Mouse (Mus musculus) heart, embryonic 11.5 days (tissue): ENCODE data around the gene Sppl2b. TPM values are rescaled to one million over a fixed set of nuclear protein-coding genes. Genes with fewer than 3 reads are reported as not detected.
A peak's percentile ranks its signal among the peaks of the same experiment; 100 is the strongest.

Source experiments
- ATAC-seq: fragments of 200-750 bp; cut with Nextera tagmentation; replicated peaks from 2 replicates; pipeline ENCODE4 v1.8.0; 2017; ENCODE audit warnings: moderate library complexity; ENCODE audit not compliant: insufficient number of reproducible peaks, low FRiP score, low TSS enrichment
- H3K27ac ChIP-seq: fragments of 300-500 bp; sonication (generic); 2 replicates; pipeline ENCODE4 v1.5.1; 2014; ENCODE audit warnings: mild to moderate bottlenecking, low read depth, low read length
- H3K27me3 ChIP-seq: fragments of 300-500 bp; sonication (generic); 2 replicates; pipeline ENCODE4 v1.6.1; 2014; ENCODE audit warnings: mild to moderate bottlenecking, low read length, mixed read lengths; ENCODE audit not compliant: control insufficient read depth, insufficient read depth
- H3K36me3 ChIP-seq: fragments of 300-500 bp; sonication (generic); 2 replicates; pipeline ENCODE4 v1.6.1; 2014; ENCODE audit warnings: mild to moderate bottlenecking, low read length, moderate library complexity, mixed read lengths; ENCODE audit not compliant: control insufficient read depth, insufficient read depth
- H3K4me1 ChIP-seq: fragments of 300-500 bp; sonication (generic); 2 replicates; pipeline ENCODE4 v1.6.1; 2014; ENCODE audit warnings: low read length; ENCODE audit not compliant: control insufficient read depth, insufficient read depth
- H3K4me2 ChIP-seq: fragments of 300-500 bp; sonication (generic); 2 replicates; pipeline ENCODE4 v1.6.1; 2014; ENCODE audit warnings: mild to moderate bottlenecking, moderate library complexity
- H3K4me3 ChIP-seq: fragments of 300-500 bp; sonication (generic); 2 replicates; pipeline ENCODE4 v1.5.1; 2014; ENCODE audit warnings: low read depth, low read length
- H3K9ac ChIP-seq: fragments of 300-500 bp; sonication (generic); 2 replicates; pipeline ENCODE4 v1.6.1; 2014; ENCODE audit warnings: mild to moderate bottlenecking, low read depth, low read length, moderate library complexity
- H3K9me3 ChIP-seq: fragments of 300-500 bp; sonication (generic); replicated peaks from 2 replicates; pipeline ENCODE4 v1.6.1; 2016; ENCODE audit warnings: low read length; ENCODE audit not compliant: control insufficient read depth
- WGBS: fragments of 180-500 bp; shearing (Covaris S2); extraction: QIAGEN DNeasy Blood & Tissue Kit; methylation state at CpG from one replicate; pipeline ENCODE4 v1.1.7; 2014; ENCODE audit not compliant: insufficient replicate concordance; 5-methylcytosine and 5-hydroxymethylcytosine counted together
- microRNA counts: library from miRNA; unstranded; fragments of <30 nt; microRNA quantifications from one replicate; lab custom pipeline; 2015
- microRNA-seq: library from miRNA; unstranded; fragments of <30 nt; microRNA quantifications from one replicate; pipeline ENCODE4, GENCODE M21; 2016; ENCODE audit warnings: borderline number of aligned reads
- polyA plus RNA-seq: library from polyadenylated mRNA; unstranded; fragments of >200 nt; fragmentation: Nextera tagmentation; extraction: Ambion mirVana; gene quantifications from 2 replicates; pipeline ENCODE4 v1.2.1, GENCODE M21; 2014

Sppl2b gene
- polyA plus RNA-seq, 1 experiment from 2014 or later: 26.3 TPM

- WGBS: 86% methylated on average over 7 of the region's 8 CpGs
- H3K36me3 ChIP-seq: peaks cover 14% of the 10 kb centered on the region
- H3K27me3 ChIP-seq: no peaks in the 10 kb centered on the region
- peaks cover 10% of the 10 kb centered on the region for H3K4me1 ChIP-seq
- H3K27ac ChIP-seq: no peak overlapping the region
- peak overlapping the region; percentile 30; the same call in 1 of the 2 replicates for H3K9ac ChIP-seq
- H3K4me2 ChIP-seq: no peak overlapping the region
- no peak overlapping the region for H3K4me3 ChIP-seq
- no peaks in the 10 kb centered on the region for H3K9me3 ChIP-seq
- ATAC-seq: no peak
These were observed 58.4 kb downstream of the Sppl2b start for GRCm38 (mm10) chr10:80913364-80914011.

DNA sequence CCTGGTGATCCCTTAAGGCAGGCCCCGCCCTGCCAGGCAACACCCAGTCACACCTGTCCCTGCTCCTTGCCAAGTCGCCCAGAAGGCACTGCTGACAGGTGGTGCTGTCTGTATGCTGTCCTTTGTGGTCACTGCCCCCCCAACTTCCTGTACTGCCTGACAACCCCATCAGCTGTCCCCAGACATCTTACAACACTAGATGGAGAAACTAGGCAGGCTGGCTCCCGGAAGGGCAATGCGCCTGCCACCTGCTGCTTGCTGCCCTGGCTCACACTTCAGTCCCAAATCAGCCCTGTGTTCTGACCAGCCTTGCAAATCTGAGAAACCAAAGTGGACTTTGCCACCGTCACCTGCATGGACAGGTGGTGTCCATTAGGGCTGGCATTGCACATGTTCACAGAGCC lies 59.2 kb downstream of the Sppl2b start:
- peak overlapping the region; percentile 30; the same call in 1 of the 2 replicates for H3K9ac ChIP-seq
- WGBS: 81% methylated on average over 5 of the region's 5 CpGs
- peaks cover 12% of the 10 kb centered on the region for H3K4me1 ChIP-seq
- peaks cover 8% of the 10 kb centered on the region for H3K36me3 ChIP-seq
- no peak overlapping the region for H3K4me2 ChIP-seq
- no peak overlapping the region for H3K4me3 ChIP-seq
- H3K9me3 ChIP-seq: no peaks in the 10 kb centered on the region
- H3K27me3 ChIP-seq: no peaks in the 10 kb centered on the region
- H3K27ac ChIP-seq: no peak overlapping the region
- no peak for ATAC-seq

- Histone ChIP-seq H3K9ac (no peak overlapping the region), H3K9me3 (no peaks in the 10 kb centered on the region), H3K27me3 (no peaks in the 10 kb centered on the region), H3K4me2 (no peak overlapping the region), H3K4me1 (peaks cover 12% of the 10 kb centered on the region), H3K4me3 (no peak overlapping the region), H3K27ac (no peak overlapping the region), H3K36me3 (peaks cover 5% of the 10 kb centered on the region)
- ATAC-seq: no peak
- WGBS: 78% methylated on average over 2 of the region's 2 CpGs
These were observed 60.2 kb downstream of the Sppl2b start for GRCm38 (mm10) chr10:80915260-80915659.

DNA sequence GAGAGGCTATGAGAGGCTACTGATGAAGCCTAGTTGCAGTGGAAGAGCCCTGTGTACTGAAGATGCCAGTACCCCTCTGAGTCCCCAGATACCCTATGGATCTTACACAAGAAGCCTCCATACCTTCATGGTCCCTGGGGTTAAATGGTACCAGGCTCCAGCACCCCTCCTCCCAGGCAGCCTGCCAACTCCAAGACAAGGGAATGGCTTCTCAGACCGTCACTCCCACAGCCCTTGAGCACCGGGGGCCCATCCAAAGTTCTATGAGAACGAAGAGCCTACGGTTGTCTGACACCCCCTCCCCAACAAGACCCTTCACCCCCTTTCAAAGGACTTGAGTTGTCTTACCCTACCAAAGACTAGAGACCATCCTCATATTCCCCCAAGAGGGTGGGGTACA lies 60.7 kb downstream of the Sppl2b start:
- no peaks in the 10 kb centered on the region for H3K27me3 ChIP-seq
- 83% methylated on average over 4 of the region's 4 CpGs for WGBS
- H3K9ac ChIP-seq: no peak overlapping the region
- no peaks in the 10 kb centered on the region for H3K9me3 ChIP-seq
- no peak overlapping the region for H3K4me3 ChIP-seq
- H3K27ac ChIP-seq: no peak overlapping the region
- no peak overlapping the region for H3K4me2 ChIP-seq
- peaks cover 12% of the 10 kb centered on the region for H3K4me1 ChIP-seq
- H3K36me3 ChIP-seq: peaks cover 3% of the 10 kb centered on the region
- no peak for ATAC-seq

DNA sequence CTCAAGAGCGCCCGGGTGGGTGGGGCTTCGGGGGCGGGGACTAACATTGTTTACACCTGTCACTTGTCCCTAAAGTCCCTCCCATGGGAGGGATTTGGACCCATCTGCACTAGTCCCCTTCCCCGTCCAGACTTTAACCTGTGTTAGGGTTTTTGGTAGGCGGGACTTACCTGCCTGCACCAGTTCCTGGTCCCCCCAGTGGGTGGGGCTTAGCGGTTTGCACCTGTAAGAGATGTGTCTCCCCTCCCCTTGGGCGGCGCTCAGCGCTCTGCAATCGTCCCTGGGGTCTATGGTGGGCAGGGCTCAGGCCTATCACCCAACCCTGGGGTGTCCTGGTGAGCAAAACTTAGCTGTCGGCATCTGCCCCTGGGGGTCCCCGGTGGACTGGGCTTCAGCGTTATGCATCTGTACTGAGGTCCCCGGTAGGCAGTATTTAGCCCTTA lies 62.3 kb downstream of the Sppl2b start:
- H3K27me3 ChIP-seq: no peaks in the 10 kb centered on the region
- H3K4me3 ChIP-seq: peak overlapping the region; percentile 62
- H3K27ac ChIP-seq: no peak overlapping the region; the same call in 1 of the 2 replicates
- peak overlapping the region; percentile 97 for H3K4me2 ChIP-seq
- peaks cover 12% of the 10 kb centered on the region for H3K4me1 ChIP-seq
- H3K36me3 ChIP-seq: peaks cover 3% of the 10 kb centered on the region; the same call in 1 of the 2 replicates
- H3K9ac ChIP-seq: peak overlapping the region; percentile 86
- peak; percentile 32; the same call in 1 of the 2 replicates for ATAC-seq
- no peaks in the 10 kb centered on the region for H3K9me3 ChIP-seq
- WGBS: 4% methylated on average over 15 of the region's 15 CpGs

DNA sequence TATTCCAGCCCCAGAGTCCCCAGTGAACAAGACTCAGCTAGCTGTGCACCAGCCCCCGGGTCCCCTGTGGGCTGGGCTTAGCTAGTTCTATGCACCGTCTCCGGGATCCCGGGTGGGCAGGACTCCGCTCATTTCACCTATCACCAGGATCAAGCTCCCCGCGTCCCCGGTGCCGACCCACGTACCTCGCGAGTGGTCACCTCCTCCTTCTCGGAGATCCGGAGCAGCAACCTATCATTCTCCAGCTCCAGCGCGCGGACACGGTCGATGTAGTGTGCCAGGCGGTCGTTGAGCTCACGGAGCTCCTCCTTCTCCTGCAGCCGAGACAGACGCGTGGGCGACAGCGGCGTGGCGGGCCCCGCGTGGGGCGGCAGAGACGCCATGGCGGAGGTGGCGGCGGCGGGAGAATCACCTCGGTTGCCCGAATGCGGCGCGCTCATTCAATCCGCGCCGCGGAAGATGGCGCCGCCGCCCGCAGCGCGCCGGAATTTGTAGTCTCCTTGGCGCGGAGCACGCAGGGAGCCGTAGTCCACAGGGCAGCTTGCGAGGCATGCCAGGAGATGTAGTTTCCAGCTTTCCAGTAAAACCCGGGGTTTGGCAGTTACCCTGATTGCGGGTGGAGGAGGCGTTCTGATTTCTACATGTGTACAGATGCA lies 62.8 kb downstream of the Sppl2b start, which contains the start of gene Lmnb2:
Gene Lmnb2, minus strand, starts transcription at position 467 of the 656 bp plus-strand sequence.
- Histone ChIP-seq H3K4me1 (peaks cover 12% of the 10 kb centered on the region), H3K9me3 (no peaks in the 10 kb centered on the region), H3K4me2 (peak within 1 kb of the TSS; percentile 97), H3K27me3 (no peaks in the 10 kb centered on the region), H3K4me3 (peak within 1 kb of the TSS; percentile 62), H3K27ac (peak within 1 kb of the TSS; percentile 18), H3K9ac (peak within 1 kb of the TSS; percentile 86), H3K36me3 (peaks cover 3% of the 10 kb centered on the region; the same call in 1 of the 2 replicates)
- WGBS: under 1% methylated on average over 61 of the region's 61 CpGs
- peak; percentile 12; the same call in 1 of the 2 replicates for ATAC-seq

MicroRNAs encoded within 50 kb of the gene (microRNA counts, 519-probe panel; counts per million panel counts)
- 32.2 counts per million for microRNA mmu-miR-1982 (lab: Ali Mortazavi, UCI)

Small RNA genes within 50 kb of the gene (microRNA-seq; reads per million reads assigned to microRNA genes)
- gene Mir1982: 4.3 reads per million, percentile 36 among the genes with 10 or more reads in this experiment

Other genes starting within 250 kb of the Sppl2b start
- gene Gm49322, start 249.3 kb upstream of the Sppl2b start, polyA plus RNA-seq: 0.83 and 0.84 TPM in 2 replicates
- gene Csnk1g2, start 232.4 kb upstream of the Sppl2b start, polyA plus RNA-seq: 64.6 and 67.6 TPM in 2 replicates
- gene Btbd2, start 198.2 kb upstream of the Sppl2b start, polyA plus RNA-seq: 37.6 and 47.0 TPM in 2 replicates
- 62.1 and 68.8 TPM in 2 replicates for gene Mknk2, start 177.2 kb upstream of the Sppl2b start, polyA plus RNA-seq
- 38.9 and 39.0 TPM in 2 replicates for gene Mob3a, start 153.3 kb upstream of the Sppl2b start, polyA plus RNA-seq
- gene Izumo4, start 153.1 kb upstream of the Sppl2b start, polyA plus RNA-seq: 8.2 and 8.5 TPM in 2 replicates
- gene Ap3d1, start 113.0 kb upstream of the Sppl2b start, polyA plus RNA-seq: 51.5 and 59.3 TPM in 2 replicates
- 23.1 and 27.3 TPM in 2 replicates for gene Dot1l, start 100.1 kb upstream of the Sppl2b start, polyA plus RNA-seq
- 68.6 and 68.7 TPM in 2 replicates for gene Sf3a2, start 57.1 kb upstream of the Sppl2b start, polyA plus RNA-seq
- 89.0 and 97.7 TPM in 2 replicates for gene Plekhj1, start 56.6 kb upstream of the Sppl2b start, polyA plus RNA-seq
- 0.11 TPM in 1 of 2 replicates, not detected in the other for gene Amh, start 50.0 kb upstream of the Sppl2b start, polyA plus RNA-seq
- gene Jsrp1, start 41.8 kb upstream of the Sppl2b start, polyA plus RNA-seq: 8.0 and 10.0 TPM in 2 replicates
- 1,894 and 1,935 TPM in 2 replicates for gene Oaz1, start 28.6 kb upstream of the Sppl2b start, polyA plus RNA-seq
- gene Lingo3, start 11.2 kb upstream of the Sppl2b start, polyA plus RNA-seq: 0.14 TPM in 1 of 2 replicates, not detected in the other
- 201 and 218 TPM in 2 replicates for gene Lsm7, start 66 bp upstream of the Sppl2b start, polyA plus RNA-seq
- gene Tmprss9, start 16.6 kb downstream of the Sppl2b start, polyA plus RNA-seq: not detected in 2 replicates
- 300 and 340 TPM in 2 replicates for gene Timm13, start 45.7 kb downstream of the Sppl2b start, polyA plus RNA-seq
- 7.9 and 11.6 TPM in 2 replicates for gene Lmnb2, start 63.0 kb downstream of the Sppl2b start, polyA plus RNA-seq
- 21.3 and 25.6 TPM in 2 replicates for gene Gadd45b, start 74.8 kb downstream of the Sppl2b start, polyA plus RNA-seq
- 1.4 TPM in 2 replicates for gene Gng7, start 159.7 kb downstream of the Sppl2b start, polyA plus RNA-seq
- gene Diras1, start 170.4 kb downstream of the Sppl2b start, polyA plus RNA-seq: 0.13 TPM in 1 of 2 replicates, not detected in the other
- 3.9 and 4.1 TPM in 2 replicates for gene Slc39a3, start 182.2 kb downstream of the Sppl2b start, polyA plus RNA-seq
- 130 and 159 TPM in 2 replicates for gene Sgta, start 204.9 kb downstream of the Sppl2b start, polyA plus RNA-seq
- 30.9 and 31.1 TPM in 2 replicates for gene Thop1, start 214.8 kb downstream of the Sppl2b start, polyA plus RNA-seq
- gene Creb3l3, start 243.6 kb downstream of the Sppl2b start, polyA plus RNA-seq: 0.37 and 1.0 TPM in 2 replicates